Mouse (Mus musculus): ENCODE measurements at regions not wholly inside any gene's neighbourhood (a gene's known extent, or its start where the extent isn't known, plus 50 kb on each side); places are given as distances from the start of the nearest gene placed in this dataset.

DNA sequence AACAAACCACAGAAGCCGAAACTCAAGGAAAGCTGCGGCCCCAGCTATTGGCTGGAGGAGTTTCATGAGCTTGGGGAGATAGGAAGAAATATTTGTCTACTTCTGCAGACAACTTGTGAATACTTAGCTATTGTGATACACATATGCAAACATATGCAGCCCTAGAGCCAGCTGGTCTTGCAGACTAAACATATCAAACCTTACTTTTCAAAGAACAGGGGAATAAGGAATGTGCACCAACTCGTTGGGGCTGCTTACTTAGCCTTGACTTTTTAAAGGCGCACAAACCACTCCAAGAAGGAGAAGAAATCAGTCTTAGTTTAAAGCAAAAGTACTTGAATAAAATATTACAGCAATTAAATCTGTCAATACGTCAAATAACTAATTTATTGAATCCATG is 106.8 kb upstream of the Lpar1 start:
- no peak for DNase-seq

DNA sequence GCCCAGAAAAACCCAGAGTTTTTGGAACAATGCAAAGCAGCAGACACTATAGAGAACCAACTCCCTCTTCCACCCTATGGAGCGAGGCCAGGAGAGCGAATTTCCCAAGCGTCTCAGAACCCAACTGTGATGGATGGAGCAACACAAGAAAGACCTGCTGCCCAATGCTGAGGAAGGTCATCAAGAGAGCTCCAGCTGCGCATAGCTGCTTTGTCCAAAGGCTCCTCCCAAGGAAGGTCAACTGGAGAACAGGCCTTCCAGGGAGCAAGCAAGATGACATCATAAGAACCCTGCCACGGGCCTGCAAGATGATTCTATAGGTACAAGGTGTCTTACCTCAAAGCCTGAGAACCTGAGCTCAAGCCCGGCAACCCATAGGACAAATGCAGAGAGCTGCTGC is 104.5 kb upstream of the Lpar1 start:
- DNase-seq: no peak

DNA sequence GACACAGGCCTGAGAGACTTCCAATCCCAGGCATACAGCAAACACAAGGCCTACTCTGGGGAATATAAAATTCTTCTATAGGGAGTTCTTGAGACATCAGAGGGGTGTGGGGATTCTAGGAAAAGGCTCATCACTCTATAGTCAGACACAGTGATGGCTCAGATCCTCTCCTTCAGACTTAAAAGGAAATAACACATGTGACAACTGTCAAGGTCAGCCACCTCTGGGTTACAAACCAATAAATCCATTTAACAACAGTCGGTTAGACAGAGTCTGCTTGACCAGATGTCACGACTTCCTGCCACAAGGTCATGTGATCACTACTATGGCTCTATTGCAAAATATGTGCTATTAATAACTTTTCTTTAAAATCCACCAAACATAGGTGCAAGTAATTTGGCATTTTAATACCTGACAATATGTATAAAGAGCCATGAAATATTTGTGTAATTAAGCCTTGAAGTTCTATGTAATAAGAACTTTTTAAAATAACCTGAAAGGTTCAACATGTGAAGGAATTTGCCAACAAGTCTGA is 94.1 kb upstream of the Lpar1 start:
- peak; percentile 15 for DNase-seq

DNA sequence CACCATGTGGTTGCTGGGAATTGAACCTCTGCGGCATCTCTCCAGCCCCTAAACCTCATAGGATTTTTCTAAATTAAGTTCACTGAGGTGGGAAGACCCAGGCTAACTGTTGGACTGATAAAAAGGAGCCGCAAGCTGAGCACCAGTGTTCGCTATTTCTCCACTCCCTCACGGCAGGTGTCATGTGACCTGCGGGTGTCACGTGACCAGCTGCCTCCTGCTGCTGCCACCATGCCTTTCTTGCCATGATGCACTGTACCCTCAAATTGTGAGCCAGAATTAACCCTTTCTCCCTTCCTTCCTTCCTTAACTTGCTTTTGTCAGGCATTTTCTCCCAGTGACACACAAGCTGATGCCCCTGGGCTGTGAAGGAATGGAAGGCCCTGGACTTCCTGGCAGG is 93.1 kb upstream of the Lpar1 start:
- DNase-seq: no peak

DNA sequence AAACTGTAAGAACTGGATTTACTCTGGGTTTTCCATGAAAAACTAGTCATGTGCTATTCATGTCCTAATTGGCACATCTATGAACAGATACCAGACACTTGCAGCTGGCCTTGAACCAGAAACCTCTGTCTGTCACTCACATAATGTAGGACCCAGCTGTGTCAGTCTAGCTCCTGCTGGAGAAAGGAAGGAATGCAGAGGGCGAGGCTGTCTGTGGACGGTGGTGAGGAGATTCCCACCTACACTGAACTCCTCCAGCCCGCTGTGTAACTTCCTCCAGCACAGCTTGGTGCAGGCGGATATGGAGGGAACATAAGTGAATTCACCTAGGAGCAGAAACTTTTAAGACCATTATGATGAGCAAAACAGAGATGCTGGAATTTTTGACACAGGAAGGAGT is 89.7 kb upstream of the Lpar1 start:
- no peak for DNase-seq

DNA sequence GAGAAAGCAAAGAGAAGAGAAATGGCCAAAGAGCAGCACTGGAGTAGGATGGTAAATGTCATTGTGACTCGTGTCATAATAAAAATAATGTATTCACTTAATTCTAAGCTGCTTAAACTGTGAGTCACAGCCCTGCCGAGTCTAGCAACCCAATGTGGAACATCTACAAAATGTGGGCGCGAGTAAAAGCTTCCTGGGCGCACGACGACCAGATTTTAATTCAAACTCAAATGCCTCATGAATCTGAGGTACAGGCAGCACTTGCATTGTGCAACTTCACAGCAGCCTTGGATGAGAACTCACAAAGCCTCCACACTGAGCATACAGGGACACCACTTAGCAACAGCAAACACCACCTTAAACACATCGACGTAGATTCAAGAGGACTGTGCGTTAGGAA is 88.5 kb upstream of the Lpar1 start:
- DNase-seq: no peak

DNA sequence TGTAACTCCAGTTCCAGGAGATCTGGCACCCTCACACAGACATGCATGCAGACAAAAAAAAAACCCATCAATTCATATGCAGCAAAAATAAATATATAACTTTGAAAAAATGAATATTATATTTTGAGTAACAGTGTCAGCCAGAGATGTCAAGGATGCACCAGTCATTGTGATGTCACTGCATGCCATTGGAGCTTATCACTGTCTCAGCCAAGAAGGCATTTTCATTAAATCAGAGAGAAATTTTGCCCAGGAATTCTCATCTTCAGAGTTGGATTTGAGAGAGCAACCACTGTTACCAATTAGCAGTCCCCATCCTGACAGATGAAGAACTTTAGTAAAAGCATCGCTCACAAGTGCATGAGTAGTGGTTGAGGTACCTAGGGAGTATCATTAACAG is 79.0 kb upstream of the Lpar1 start:
- no peak for DNase-seq

DNA sequence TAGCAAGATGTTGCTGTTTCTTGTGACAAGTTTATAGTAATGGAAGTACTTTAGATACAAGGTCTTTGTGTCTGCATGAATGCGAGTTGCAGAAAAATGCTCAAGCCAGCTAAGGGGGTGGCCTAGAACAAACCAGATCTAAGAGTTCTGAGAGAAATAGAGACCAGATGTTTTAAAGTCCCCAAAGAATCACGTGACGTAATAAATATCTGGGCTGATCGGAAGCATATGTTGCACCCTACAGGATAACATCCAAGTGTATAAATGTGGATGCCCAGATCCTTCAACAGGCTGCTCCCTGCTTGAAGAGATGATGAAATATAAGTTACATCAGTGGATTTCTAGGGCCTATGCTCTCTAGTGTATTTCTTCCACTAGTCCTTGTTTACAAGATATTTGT is 77.7 kb upstream of the Lpar1 start:
- no peak for DNase-seq

DNA sequence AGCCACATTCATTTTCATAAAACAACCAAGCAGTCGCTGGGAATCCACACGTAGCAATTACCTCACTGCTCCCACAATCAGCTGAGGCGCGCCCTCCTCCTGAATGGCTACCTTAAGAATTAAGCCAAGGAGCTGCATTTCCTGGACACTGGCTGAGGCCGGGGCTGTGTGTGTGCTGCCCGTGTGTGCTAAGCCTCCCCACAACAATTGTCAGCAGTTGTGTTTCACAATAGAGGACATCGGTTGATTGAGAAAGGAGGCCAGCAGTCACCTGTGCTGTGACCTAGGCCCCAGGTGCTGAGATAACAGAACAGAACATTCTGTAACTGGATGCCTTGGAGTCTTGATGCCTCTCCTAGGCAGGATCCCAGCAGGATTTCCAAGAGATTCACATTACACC is 73.3 kb upstream of the Lpar1 start:
- DNase-seq: no peak

DNA sequence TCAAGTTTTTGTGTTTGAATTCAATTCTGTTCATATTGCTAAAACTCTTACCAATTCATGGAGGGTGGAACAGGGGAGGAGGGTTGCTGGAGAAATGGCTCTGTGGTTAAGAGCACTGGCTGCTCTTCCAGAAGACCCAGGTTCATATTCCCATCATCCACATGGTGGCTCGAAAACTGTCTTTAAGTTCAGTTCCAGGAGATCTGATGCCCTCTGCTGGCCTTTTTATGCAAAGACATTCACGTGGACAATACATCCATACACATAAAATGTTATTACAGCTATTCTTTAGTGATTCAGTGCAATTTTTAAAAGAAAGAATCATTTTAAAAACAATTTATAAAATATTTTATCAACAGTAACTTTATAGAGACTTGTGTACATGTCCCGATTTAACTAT is 70.4 kb upstream of the Lpar1 start:
- DNase-seq: no peak

DNA sequence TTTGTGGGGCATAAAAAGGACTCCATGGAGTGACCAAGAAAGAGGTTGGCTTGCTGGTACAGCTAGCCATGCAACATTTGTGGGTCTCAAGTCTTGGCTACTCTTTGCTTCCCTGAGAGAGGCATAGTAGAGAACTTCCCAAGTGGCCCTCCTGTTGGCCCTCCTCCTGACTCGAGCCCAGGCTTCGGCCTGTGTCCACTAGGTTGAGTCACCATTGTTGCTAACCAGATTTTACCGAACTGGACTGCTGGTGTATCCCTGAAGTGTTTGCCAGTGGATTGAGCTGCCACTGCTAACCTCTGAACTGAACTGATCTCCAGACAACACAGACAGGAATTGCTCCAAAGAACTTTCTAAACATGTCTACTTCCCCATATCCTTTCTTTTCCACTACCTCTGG is 66.9 kb upstream of the Lpar1 start:
- no peak for DNase-seq

DNA sequence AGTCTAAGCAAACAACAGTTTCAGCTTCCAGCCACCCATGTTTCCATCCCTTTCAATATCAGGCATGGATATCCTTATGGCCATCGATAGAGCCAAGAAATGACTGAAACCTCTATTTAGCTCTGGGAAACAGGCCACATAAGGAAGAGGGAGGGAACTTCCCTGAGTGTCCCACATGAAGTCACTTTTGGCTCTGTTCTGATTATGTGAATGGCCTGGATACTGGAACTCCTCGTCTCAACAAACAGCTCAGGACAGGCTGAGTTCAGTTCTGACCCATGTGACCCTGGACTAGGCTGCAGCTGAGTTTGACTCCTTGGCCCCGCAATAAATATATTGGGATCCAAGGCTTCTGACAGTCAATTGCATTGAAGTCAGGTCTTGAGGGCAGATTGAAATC is 63.6 kb upstream of the Lpar1 start:
- DNase-seq: no peak

DNA sequence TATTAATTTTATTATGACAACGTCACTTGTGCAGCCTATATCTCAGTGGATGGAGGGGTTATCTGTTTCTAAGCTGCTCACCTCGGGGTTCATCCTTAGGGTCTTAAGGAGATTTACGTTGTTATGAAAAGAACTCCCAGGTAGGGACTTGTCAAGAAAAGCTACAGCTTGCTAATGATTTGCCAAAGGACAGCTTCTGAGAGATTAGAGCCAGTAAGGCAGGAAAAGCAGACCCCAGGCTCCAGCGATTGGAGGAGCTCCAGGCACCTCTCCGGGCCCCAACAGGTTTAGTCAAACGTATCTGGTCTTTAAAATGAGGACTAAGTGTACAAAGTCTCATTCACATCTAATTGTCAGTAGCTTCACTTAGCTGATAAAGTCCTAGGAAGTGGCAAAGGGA is 59.8 kb upstream of the Lpar1 start:
- no peak for DNase-seq

DNA sequence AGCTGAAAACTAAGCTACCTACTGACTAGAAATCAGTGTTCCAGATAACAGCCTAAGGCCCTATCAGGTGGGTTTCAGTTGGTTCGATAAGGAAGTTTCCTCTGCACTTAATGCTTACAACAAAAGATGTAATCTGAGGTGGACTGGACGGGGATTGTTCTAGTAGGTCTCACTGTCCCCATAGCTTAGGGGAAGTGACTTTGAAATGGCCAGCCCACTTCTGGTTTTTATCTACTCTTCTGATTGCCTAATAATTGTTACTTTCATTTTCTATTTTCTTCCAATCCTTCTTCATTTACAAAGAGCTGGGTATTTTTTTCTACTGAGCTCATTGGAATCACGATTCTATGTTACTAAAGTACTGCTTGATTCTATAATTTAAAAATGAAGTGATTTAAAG is 59.3 kb upstream of the Lpar1 start:
- DNase-seq: no peak

DNA sequence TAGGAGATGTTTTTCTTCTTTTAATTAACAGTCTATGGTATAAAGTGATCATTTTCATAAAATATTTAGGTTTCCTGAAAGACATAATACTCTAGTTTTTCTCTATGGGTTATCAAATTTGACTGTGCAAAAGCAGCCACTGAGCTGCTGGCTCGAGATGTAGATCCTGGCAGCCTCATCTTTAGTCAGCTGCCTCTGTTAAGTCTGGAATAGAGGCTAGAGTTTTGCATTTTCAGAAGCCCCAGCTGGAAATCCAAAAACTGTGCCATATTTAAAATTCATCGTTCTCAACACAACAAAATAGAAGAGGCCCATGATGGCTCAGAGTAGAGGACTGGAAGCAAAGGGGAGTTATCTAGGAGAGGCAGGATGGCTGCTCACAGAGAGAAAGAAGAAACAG is 53.8 kb upstream of the Lpar1 start:
- no peak for DNase-seq

DNA sequence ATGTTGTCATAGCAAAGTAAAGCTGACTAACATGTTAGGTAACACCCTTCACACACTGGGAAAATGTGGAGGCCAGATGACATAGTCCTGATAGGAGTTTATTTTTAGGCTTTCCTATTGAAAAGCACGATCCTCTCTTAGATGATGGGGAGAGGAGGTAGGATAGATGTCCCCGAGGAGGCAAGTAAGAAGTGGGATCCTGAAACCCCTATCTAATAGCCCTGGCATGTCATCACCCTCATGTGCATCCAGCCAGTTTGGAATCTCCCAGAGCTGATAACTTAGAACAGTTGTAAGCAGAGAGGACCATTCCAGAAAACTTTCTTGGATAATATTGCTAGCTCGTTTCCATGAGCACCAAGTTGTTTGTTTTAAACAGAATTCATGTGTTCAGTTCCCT is 52.2 kb upstream of the Lpar1 start:
- no peak for DNase-seq
